Mouse (Mus musculus): ENCODE data around the gene Slc26a5.

Slc26a5 gene

DNA sequence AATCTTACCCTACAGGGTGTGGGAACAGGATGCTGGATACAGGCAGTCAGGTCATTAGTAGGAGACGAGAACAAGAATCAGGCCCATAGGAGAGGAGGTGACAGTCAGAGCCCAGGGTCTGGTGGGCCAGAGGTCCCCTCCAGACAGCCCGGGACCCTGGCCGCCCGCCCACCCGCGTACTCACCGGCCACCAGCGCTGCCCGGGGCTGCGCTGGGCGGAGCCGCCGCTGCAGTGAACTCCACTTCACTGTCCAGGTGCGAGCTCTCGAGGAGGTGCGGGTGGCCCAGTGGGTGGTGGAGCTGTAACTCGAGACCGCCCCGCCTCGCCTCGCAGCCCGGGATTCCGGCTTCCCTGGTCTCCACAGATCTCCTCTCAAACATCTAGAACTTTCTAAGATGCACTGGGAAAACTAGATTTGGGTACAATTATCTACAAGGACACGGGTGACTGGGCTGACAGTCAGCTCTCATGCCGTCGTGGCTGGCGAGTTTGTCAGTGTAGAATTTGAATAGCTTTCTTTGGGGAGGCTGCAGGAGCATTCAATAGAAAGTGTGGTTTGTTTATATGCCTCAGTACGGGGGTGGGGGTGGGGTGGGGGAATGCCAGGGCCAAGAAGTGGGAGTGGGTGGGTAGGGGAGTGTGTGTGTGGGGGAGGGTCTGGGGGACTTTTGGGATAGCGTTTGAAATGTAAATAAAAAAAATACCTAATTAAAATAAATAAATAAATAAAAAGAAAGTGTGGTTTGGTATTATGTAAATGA is at the start of gene Slc26a5:
Gene Slc26a5 (minus strand): TSS at position 259 of the 762 bp plus-strand sequence.
- in situ Hi-C loops (cut with MboI, MseI) = no loop called here

DNA sequence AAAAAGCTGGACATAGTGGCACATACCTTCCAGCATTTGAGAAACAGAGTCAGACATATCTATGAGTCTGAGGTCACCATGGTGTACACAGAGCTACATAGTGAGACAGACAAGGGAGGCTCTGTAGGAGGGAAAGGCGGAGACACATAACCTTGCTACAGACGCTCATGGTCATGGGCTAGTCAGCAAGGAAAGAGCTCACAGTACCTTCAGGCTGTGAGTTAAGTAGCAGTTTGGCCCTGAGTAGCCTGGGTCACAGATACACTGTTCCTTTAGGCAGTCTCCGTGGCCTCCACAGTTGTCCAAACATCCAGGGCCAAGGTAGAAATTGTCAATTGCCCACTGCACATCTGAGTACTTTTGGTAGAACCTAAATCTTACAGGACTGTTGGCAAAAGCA is 49.4 kb upstream of the Slc26a5 start:
- in situ Hi-C loops (cut with MboI, MseI) = no loop called here

DNA sequence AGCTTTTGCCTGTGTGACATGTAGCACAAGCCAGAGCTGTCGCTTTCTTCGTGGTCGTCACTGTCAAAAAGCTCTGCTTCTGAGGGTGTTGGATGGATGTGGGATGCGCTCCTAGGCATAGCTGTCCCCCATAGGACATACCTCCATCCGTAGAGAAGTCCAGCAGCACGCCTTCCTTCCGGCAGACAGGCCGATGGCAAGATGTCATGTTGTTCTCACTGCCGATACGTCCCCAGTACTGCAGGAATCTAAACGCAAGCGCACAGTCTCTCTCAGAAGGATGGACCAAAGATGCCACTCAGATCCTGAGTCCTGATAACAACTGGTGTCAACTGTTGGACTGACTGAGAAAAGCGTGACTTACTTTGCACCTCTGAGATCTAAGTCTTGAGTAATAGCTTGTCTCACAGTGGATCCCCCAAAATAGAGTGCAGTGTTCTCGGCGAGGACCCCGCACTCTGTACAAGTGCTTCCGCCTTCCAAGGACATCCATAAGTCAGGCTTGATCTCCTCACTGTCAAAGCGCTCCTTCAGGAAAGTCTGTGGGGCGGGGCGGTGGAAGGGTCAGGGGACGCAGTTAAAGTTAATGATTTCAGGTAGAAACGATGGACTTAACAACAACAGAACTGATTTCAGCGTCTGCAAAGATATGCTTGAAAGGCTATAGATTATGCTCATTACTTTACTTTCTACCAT is 47.6 kb upstream of the Slc26a5 start:
- in situ Hi-C loops (cut with MboI, MseI) = no loop called here

DNA sequence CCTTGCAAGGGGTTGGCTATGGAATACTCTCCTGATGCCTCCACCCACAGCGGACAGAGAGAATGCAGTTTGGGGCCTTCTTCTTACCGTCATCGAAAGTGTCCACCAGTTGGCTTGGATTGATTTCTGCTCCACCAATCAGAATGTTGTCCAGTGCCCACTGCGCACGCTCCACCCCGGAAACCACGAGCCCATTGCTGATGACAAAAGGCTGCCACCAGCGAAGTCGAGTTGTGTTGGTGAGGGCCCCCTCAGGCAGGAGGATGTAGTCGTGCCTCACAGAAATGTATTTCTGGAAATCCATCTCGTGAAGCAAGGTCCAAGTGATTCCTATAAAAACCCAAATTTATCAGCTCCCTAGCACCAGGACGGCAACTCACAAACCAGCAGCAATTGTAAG is 45.3 kb upstream of the Slc26a5 start:
- in situ Hi-C loops (cut with MboI, MseI) = no loop called here

DNA sequence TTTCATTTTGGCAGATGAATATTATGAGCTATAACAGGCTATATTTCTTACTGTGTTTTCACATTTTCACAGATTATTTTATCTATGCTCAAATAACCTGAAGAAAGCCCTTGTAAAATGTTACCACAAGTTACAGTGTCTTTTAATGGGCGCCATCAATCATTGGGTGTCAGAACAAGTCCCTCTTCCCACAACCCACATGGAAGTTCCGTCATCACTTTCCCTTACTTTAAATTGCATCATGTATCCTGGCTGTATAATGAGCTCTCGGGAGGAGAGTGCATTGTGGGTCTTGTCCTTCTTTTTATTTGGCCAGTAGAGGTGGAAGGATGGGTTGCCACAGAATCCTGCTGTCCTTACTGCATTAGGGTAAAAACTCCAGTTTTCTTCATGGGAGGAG is 44.3 kb upstream of the Slc26a5 start:
- in situ Hi-C loops (cut with MboI, MseI) = no loop called here

DNA sequence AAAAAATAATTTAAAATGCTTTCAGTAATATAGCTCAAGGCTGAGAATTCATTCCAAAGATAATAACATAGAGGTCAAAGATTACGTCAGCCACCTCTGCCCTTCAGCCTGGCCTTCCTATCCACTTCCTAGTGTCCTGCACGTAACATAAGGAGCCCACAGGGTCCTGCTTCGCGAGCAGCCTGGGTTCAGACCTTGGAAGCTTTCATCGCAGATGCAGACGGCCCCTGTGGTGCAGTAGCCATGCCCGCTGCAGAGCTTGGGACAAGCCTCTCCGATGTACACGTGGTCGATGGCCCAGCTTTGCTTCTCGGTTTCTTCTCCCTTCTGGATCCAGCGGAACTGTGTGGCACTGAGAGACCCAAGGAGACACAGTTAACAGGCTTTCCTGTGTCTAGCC is 36.0 kb upstream of the Slc26a5 start:
- in situ Hi-C loops (cut with MboI, MseI) = no loop called here

DNA sequence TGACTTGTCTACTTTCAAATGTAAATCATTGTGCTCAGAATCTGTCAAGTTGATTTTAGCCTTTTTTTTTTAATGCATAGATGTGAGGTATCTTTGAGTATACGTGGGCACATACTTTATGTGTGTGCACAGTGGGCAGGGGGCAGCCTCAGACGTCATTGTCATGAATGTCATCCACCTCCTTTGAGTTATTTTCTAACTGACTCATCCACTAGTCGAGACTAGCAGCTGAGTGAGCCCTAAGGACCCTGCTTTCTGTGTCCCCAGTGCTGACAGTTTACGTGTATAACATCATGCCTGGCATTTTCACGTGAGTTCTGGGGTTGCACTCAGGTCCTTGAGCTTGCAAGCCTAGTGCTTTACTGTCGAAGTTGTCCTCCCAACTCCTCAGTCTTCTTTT is 35.5 kb upstream of the Slc26a5 start:
- in situ Hi-C loops (cut with MboI, MseI) = no loop called here

DNA sequence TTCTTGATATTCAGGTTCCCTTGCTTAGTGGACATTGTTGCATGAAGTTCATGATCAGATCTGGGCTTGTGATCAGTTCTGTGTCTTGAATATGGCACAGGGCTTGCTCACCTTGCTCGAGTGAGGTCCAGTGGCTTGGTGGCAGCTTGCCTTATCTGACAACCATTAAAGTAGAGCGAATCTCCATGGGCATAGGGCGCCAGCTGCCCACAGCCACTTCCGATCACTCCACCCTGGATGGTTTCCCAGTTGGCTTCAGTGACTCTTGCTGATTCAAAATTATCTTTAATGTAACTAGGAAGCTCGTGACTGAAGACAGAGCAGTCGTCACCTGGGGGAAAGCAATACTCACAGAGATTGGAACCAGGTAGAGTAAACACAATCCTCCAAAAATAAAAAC is 33.5 kb upstream of the Slc26a5 start:
- in situ Hi-C loops (cut with MboI, MseI) = no loop called here

DNA sequence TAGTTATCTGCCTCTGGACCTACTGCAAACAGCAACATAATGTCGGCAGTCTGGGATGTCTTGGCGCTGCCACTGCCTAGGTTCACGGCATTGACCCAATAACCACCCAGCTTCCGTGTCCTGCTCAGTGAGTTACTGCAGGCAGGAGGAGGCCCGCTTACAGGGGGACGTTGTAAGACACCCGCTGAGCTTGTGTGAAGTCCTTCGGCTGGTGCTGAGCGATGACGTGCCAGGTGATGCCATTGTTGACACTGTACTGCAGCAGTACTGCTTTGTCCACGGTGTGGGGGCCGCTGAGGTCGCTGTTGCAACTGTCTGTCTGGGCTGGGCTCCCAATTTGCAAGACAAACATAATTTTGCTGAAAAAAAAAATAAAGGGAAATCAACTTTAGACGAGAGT is 31.2 kb upstream of the Slc26a5 start:
- in situ Hi-C loops (cut with MboI, MseI) = no loop called here

DNA sequence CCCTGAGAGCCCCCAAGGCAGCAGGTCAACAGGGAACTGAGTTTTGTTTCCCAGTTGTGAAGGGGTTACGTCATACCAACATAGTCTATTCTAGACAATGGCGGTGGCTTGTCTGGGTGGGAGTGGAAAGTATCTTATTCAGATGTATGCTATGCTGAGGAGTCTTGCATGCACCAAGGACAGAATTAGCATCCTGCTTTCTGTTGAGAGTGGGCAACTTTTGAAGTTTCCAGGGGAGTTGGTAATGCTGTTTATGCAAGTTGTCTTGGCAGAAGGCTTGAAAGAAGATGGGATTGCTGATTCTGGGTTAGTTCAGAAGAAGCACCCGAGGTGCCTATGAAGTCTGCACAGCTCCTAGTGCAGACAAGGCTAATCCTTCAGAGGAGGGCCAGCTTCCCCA is 28.8 kb upstream of the Slc26a5 start:
- in situ Hi-C loops (cut with MboI, MseI) = no loop called here

DNA sequence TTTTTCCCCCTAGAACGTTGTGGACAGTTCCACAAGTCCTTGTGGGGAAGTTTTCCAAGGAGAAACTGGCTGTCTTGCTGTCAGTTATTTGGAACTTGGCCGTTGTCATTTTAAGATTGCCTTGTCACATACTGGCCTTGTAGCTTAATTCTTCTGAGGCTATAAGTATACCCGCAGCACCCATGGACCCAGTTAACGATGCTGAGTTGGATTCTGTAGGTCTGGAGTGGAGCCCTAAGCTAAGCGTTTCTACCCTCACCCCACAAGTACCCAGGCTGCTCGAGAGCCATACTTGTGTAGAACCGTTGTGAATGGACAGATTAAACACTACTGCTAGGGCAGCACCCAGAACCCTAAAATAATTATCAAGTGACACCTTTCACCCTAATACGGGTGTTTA is 1.3 kb upstream of the Slc26a5 start:
- in situ Hi-C loops (cut with MboI, MseI) = no loop called here

DNA sequence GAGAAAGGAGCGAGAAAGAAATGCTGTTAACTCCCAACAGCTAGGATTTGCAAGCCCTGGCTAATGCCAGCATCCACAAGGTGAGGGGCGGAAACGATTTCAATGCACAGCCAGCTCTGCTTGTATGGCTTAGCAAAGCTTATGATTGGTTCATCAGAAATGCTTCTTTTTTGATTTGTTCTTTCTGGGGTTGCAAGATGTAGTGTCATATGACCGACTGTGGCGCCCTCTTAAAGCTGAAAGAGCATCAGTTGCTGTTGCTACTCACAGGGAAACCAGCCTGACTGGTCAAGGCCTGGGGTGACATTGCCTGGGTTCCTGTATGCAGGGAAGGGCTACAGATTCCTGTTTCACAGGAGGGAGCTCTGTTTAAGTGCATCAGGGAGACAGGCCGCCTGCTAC is 908 bp upstream of the Slc26a5 start:
- in situ Hi-C loops (cut with MboI, MseI) = no loop called here

DNA sequence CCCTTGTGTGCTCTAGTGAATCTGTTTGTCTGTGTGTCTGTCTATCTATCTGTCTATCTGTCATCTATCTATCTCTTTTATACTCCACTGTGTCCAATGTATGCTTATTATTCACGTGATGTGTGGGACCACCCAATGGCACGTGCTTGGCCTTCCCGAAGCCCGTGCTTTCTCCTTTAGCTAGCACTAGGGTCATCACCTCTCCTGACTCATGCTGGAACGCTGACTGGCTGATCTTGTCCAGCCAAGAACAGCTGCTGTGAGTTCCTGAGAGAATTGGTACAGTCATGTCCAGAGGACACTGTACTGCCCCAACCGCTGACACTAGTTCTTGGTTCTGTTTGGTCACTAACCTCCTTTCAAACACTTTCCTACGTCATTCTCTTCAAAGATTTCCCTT is 6.8 kb downstream of the Slc26a5 start:
- in situ Hi-C loops (cut with MboI, MseI) = no loop called here

DNA sequence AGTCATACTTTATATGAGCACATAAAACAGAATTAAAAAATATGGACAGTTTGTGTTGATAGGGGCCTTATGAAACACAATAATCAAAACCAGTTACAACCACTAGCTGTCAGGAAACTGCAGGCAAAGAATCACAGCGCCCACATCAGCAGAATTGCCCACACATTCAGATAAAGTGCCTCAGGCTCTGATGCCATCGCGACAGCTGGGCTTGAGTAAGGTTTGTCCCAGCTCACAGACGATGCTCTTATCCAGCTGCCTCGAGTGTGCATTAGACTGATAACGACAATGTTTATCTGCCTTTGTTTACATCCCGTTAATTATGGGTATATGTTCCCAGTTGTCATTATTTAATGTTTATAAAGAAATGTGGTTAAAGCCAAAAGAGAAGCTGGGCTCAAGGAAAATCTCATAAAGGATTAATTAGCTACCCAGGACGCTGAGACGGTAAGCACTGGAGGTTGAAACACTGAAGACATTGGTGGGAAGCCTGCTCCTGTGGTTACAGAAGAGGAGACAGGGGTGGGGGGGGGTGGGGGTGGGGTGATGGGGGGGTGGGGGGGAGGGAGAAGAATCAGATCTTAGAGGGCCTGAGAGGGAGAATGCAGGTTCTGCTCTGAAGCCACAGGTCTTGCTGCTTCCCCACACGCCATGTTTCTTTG is 13.6 kb downstream of the Slc26a5 start:
- in situ Hi-C loops (cut with MboI, MseI) = no loop called here

DNA sequence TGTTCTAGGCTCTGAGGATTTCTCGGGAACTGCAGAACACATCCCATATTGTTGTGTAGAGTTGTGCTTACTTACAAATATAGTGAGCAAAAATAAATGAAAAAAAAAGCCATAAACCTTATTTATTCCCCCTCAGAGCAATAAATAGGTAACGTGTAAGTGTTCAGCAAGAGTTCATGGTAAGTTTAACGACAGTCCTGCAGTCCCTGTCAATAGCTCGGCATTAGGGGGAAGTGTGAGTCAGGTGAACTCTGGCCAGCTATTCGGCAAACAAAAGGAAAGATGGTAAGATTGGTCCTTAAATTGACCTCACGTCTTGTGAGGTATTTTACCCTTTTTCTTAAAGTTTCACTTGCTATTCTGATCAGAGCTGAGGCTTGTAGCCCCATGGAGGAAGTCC is 18.0 kb downstream of the Slc26a5 start:
- in situ Hi-C loops (cut with MboI, MseI) = no loop called here

DNA sequence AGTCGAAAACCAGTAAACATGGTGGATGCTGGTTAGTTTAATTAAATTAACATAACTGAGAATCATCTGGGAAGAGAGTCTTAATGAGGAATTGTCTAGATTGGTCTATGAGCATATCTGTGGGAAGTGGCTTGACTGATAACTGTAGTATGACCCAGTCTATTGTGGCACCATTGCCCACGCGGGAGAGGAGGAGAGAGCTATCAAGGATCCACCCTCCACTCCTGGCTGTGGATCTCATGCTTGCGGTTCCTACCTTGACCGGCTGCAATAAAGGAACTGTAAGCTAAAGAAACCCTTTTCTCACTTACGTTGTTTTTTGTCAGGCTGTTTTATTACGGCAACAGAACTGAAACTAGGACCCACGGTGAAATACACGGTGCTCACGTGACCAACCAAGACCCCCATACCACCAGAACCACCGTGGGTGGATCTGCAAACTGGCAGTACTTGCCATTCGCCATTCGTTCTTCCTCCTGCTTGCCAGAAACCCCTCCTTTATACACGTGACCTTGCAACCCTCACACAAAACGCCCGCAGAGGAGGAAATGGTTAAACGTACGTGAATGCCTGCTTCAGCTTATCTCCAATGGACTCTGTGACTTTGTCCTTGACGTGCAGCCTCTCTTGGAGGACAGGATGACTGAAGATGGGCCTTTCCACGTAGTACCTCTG is 18.7 kb downstream of the Slc26a5 start:
- in situ Hi-C loops (cut with MboI, MseI) = no loop called here

DNA sequence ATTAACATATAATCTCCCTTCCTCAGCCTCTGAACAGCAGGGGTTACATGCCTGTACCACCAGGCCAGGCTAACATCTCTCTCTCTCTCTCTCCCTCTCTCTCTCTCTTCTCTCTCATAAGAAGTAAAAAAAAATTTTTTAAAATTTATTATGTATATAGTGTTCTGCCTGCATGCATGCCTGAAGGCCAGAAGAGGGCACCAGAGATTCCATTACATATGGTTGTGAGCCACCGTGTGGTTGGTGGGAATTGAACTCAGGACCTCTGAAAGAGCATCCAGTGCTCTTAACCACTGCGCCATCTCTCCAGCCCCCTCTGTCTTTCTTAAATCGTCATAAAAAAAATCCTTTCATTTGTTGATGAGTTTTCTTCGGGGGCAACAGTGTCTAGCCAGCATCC is 20.7 kb downstream of the Slc26a5 start:
- in situ Hi-C loops (cut with MboI, MseI) = no loop called here

DNA sequence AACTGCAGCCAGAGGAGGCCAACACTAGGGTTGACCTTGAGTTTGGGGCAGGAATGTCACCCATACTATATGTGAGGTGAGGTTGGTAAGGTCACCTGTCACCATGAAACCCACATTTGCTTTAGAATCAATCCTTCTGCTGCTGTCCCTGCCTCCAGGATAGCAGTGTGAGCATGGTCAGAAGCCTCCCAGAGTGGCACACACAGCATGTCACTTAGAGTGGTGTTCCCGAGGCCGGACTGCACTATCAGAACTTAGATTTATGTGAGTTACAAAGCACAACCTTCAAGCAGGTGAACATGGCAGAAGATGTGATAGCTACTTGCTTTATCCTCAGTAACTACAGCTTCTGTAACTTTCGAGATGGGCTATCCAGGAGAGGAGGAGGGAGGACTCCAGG is 33.6 kb downstream of the Slc26a5 start:
- in situ Hi-C loops (cut with MboI, MseI) = no loop called here

DNA sequence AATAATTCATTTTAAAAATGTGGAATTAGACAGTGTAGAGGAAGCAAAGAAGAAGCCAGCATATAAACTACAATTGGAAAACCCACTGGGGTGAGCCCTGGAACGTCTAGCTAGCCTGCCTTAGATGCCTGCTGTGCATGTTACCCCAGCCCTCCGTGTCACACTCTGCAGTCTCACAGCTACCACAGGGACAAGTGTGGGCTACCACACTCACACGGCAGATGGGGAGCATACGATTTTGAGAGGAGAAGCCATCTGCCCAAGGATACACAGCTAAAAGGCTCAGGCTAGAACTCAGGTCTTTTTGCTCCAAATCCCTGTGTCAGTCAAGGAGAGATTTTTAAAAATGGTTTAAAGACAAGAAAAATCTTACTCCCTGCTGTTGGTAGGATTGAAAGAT is 36.5 kb downstream of the Slc26a5 start:
- in situ Hi-C loops (cut with MboI, MseI) = no loop called here

DNA sequence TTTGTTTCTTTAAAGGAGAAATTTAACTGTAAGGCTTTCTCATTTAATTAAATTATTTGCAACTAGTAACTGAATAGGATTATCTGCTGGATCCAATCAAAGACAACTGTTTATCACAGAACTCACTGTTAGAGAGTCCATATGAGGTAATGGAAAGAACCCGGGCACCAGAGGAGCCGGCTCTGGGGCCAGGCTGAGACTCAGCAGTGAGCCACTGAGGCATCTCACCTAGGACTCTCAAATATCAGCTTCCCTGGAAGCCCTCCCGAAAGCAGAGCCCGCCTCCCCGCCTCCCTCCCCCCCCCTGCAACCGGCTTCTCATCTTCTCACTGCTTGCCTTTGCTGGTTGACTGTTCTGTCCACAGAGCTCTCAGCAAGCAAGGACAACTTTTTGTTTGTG is 37.8 kb downstream of the Slc26a5 start:
- in situ Hi-C loops (cut with MboI, MseI) = no loop called here

DNA sequence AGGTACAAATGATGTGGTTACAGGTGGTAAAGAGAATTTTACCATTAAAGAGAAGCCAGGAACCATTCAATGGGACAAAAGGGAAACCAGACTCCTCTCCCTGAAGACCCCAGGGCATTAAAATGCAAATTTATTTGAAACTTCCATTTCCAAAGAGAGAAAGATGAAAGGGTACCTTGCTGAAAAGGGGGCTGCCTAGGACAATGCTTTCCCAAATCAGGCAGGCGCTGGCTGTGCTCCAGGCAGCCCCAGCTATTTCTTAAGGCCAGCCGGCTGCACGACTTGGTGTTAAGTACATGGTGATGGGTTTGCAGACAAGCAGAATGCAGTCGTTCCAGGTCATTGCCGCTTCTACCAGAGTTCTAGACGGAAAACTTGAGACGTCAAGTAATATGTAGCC is 39.0 kb downstream of the Slc26a5 start:
- in situ Hi-C loops (cut with MboI, MseI) = no loop called here

DNA sequence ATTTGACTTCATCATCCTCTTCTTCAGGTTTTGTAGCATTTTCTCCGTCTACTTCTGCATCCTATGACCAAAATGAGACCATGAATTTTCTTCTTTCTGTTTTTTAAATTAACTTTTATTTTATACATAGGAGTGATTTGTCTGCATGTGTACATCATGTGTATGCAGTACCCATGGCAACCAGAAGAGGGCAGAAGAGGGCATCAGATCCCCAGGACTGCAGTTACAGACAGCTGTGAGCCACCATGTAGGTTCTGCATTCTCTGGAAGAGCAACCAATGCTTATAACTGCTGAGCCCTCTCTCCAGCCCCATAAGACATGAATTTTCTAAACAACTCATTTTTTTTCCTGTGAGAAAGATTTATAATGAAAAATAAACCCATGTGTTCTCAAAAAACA is 51.4 kb downstream of the Slc26a5 start:
- in situ Hi-C loops (cut with MboI, MseI) = no loop called here

Measured in regulatory T cell (primary cell).